Mouse (Mus musculus): ENCODE measurements around the gene Cnn2. TPM values are rescaled to one million over a fixed set of nuclear protein-coding genes. Genes with fewer than 3 reads are reported as not detected.
A peak's percentile ranks its signal among the peaks of the same experiment; 100 is the strongest.

The Cnn2 gene
- total RNA-seq, 1 experiment, result 159 TPM

DNA sequence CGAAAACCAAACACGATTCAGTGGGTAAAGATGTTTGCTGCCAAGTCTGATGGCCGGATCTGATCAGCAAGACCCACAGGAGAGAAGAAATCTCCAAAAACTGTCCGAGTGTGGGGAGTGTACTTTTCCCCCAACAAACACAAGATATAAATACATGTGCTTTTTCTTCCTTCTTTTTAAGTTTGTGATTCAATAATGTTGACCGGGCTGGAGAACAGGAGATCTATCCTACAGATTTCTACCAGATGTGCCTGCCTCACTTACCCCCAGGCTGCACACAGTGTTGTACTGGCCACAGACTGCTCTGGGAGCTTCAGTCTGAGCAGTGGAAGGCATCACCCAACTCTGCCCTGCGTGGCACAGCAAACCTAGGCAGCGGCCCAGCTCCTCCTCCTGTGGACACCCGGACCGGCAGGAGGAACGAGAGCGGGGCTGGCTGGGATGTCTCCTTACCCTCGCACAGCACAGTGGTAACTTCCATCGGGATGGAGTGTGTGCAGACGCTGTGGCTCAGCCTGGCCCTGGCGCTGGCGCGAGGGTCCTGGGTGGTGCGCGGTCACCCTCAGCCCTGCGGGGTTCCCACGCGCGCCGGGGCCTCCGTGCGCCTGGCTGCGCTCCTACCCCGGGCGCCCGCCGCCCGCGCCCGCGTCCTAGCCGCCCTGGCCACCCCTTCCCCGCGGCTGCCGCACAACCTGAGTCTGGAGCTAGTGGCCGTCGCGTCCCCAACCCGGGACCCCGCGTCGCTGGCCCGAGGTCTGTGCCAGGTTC lies 17.8 kb upstream of the Cnn2 start, which contains the start of gene Grin3b:
Gene Grin3b (plus strand): TSS at position 301 of the 768 bp plus-strand sequence.
- H3K27ac ChIP-seq (ENCODE audit: insufficient read depth, low read depth, low read length, poor library complexity, severe bottlenecking), result no peak within 1 kb of the TSS
- peak within 1 kb of the TSS; percentile 71 for H3K9ac ChIP-seq (ENCODE audit: insufficient read depth, low read depth, low read length, poor library complexity, severe bottlenecking)
- in situ Hi-C loops (cut with MboI; ENCODE audit: low sequenced_read_pairs in 2 of 2, unreplicated experiment in 2 of 2), result no loop called here
- peaks cover 32% of the 10 kb centered on the region for H3K36me3 ChIP-seq (ENCODE audit: control insufficient read depth, insufficient read depth, low read length, poor library complexity, severe bottlenecking)
- peaks cover 0 to 8% of the 10 kb centered on the region in 2 experiments; a peak in 1 of 4 replicates for H3K4me1 ChIP-seq (ENCODE audit: control insufficient read depth in 2 of 2, insufficient read depth in 2 of 2, low read length in 2 of 2, poor library complexity in 1 of 2)
- peak within 1 kb of the TSS; percentile 65 to 72 for H3K4me3 ChIP-seq (ENCODE audit: insufficient read depth in 1 of 2, low read depth in 1 of 2, low read length in 2 of 2, poor library complexity in 1 of 2, severe bottlenecking in 1 of 2)
- TF ChIP-seq ZC3H11A (IDR thresholded peaks at IDR 0.05; ENCODE audit: borderline replicate concordance, low read depth, low read length) (no peak), CHD2 (IDR thresholded peaks at IDR 0.05; ENCODE audit: low read depth, low read length) (no peak), MAFK (IDR thresholded peaks at IDR 0.05; ENCODE audit: insufficient read depth, low read depth, low read length) (no peak), HCFC1 (IDR thresholded peaks at IDR 0.05; ENCODE audit: borderline replicate concordance, insufficient read depth, low read length) (no peak), ZNF384 (IDR thresholded peaks at IDR 0.05; ENCODE audit: low read depth, low read length) (no peak)
- H3K9me3 ChIP-seq (ENCODE audit: control insufficient read depth, insufficient read depth, low read depth, low read length), result no peaks in the 10 kb centered on the region
- no peak for DNase-seq (ENCODE audit: low read depth, low spot score)

- in situ Hi-C loops (cut with MboI; ENCODE audit: low sequenced_read_pairs in 2 of 2, unreplicated experiment in 2 of 2), result no loop called here
- H3K9ac ChIP-seq (ENCODE audit: insufficient read depth, low read depth, low read length, poor library complexity, severe bottlenecking), result peak overlapping the region; percentile 71
- H3K36me3 ChIP-seq (ENCODE audit: control insufficient read depth, insufficient read depth, low read length, poor library complexity, severe bottlenecking), result peaks cover 27% of the 10 kb centered on the region
Observed at GRCm38 (mm10) chr10:79971183-79971497, 17.2 kb upstream of the Cnn2 start.

DNA sequence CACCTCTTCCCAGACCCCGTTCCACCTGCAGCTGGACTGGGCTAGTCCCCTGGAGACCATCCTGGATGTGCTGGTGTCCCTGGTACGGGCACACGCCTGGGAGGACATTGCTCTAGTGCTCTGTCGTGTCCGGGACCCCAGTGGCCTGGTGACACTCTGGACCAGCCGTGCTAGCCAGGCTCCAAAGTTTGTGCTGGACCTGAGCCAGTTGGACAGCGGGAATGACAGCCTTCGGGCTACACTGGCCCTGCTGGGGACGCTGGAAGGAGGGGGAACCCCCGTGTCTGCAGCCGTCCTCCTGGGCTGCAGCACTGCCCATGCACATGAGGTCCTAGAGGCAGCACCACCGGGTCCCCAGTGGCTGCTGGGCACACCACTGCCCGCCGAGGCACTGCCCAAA lies 15.6 kb upstream of the Cnn2 start:
- no peak for DNase-seq (ENCODE audit: low read depth, low spot score)
- Histone ChIP-seq H3K4me3 (ENCODE audit: insufficient read depth in 1 of 2, low read depth in 1 of 2, low read length in 2 of 2, poor library complexity in 1 of 2, severe bottlenecking in 1 of 2) (no peak overlapping the region), H3K9ac (ENCODE audit: insufficient read depth, low read depth, low read length, poor library complexity, severe bottlenecking) (no peak overlapping the region), H3K4me1 (ENCODE audit: control insufficient read depth in 2 of 2, insufficient read depth in 2 of 2, low read length in 2 of 2, poor library complexity in 1 of 2) (peaks cover 0 to 17% of the 10 kb centered on the region in 2 experiments; a peak in 2 of 4 replicates), H3K36me3 (ENCODE audit: control insufficient read depth, insufficient read depth, low read length, poor library complexity, severe bottlenecking) (peaks cover 15% of the 10 kb centered on the region), H3K27ac (ENCODE audit: insufficient read depth, low read depth, low read length, poor library complexity, severe bottlenecking) (no peak overlapping the region), H3K9me3 (ENCODE audit: control insufficient read depth, insufficient read depth, low read depth, low read length) (no peaks in the 10 kb centered on the region)
- in situ Hi-C loops (cut with MboI; ENCODE audit: low sequenced_read_pairs in 2 of 2, unreplicated experiment in 2 of 2), result no loop called here
- no peak for TF ChIP-seq HCFC1 (IDR thresholded peaks at IDR 0.05; ENCODE audit: borderline replicate concordance, insufficient read depth, low read length)
- no peak for TF ChIP-seq MAFK (IDR thresholded peaks at IDR 0.05; ENCODE audit: insufficient read depth, low read depth, low read length)
- no peak for TF ChIP-seq ZC3H11A (IDR thresholded peaks at IDR 0.05; ENCODE audit: borderline replicate concordance, low read depth, low read length)
- no peak for TF ChIP-seq CHD2 (IDR thresholded peaks at IDR 0.05; ENCODE audit: low read depth, low read length)
- no peak for TF ChIP-seq ZNF384 (IDR thresholded peaks at IDR 0.05; ENCODE audit: low read depth, low read length)

More at GRCm38 (mm10) chr10:79971183-79971497, 17.2 kb upstream of the Cnn2 start:
- Histone ChIP-seq H3K4me3 (ENCODE audit: insufficient read depth in 1 of 2, low read depth in 1 of 2, low read length in 2 of 2, poor library complexity in 1 of 2, severe bottlenecking in 1 of 2) (peak overlapping the region; percentile 65 to 72), H3K4me1 (ENCODE audit: control insufficient read depth in 2 of 2, insufficient read depth in 2 of 2, low read length in 2 of 2, poor library complexity in 1 of 2) (peaks cover 0 to 12% of the 10 kb centered on the region in 2 experiments; a peak in 1 of 4 replicates), H3K27ac (ENCODE audit: insufficient read depth, low read depth, low read length, poor library complexity, severe bottlenecking) (no peak overlapping the region), H3K9me3 (ENCODE audit: control insufficient read depth, insufficient read depth, low read depth, low read length) (no peaks in the 10 kb centered on the region)
- TF ChIP-seq MAFK (IDR thresholded peaks at IDR 0.05; ENCODE audit: insufficient read depth, low read depth, low read length), result no peak
- no peak for TF ChIP-seq HCFC1 (IDR thresholded peaks at IDR 0.05; ENCODE audit: borderline replicate concordance, insufficient read depth, low read length)
- TF ChIP-seq CHD2 (IDR thresholded peaks at IDR 0.05; ENCODE audit: low read depth, low read length), result no peak
- no peak for TF ChIP-seq ZNF384 (IDR thresholded peaks at IDR 0.05; ENCODE audit: low read depth, low read length)
- no peak for TF ChIP-seq ZC3H11A (IDR thresholded peaks at IDR 0.05; ENCODE audit: borderline replicate concordance, low read depth, low read length)
- no peak for DNase-seq (ENCODE audit: low read depth, low spot score)

DNA sequence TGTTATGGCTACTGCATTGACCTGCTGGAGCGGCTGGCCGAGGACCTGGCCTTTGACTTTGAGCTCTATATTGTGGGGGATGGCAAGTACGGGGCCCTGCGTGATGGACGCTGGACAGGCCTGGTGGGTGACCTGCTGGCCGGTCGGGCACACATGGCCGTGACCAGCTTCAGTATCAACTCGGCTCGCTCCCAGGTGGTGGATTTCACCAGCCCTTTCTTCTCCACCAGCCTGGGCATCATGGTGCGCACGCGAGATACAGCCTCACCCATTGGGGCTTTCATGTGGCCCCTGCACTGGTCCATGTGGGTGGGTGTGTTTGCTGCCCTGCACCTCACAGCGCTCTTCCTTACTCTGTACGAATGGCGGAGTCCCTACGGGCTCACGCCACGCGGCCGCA lies 14.3 kb upstream of the Cnn2 start:
- in situ Hi-C loops (cut with MboI; ENCODE audit: low sequenced_read_pairs in 2 of 2, unreplicated experiment in 2 of 2), result no loop called here
- Histone ChIP-seq H3K4me1 (ENCODE audit: control insufficient read depth in 2 of 2, insufficient read depth in 2 of 2, low read length in 2 of 2, poor library complexity in 1 of 2) (peaks cover 0 to 28% of the 10 kb centered on the region in 2 experiments; a peak in 2 of 4 replicates), H3K4me3 (ENCODE audit: insufficient read depth in 1 of 2, low read depth in 1 of 2, low read length in 2 of 2, poor library complexity in 1 of 2, severe bottlenecking in 1 of 2) (no peak overlapping the region), H3K27ac (ENCODE audit: insufficient read depth, low read depth, low read length, poor library complexity, severe bottlenecking) (no peak overlapping the region), H3K9me3 (ENCODE audit: control insufficient read depth, insufficient read depth, low read depth, low read length) (no peaks in the 10 kb centered on the region), H3K9ac (ENCODE audit: insufficient read depth, low read depth, low read length, poor library complexity, severe bottlenecking) (no peak overlapping the region), H3K36me3 (ENCODE audit: control insufficient read depth, insufficient read depth, low read length, poor library complexity, severe bottlenecking) (peaks cover 17% of the 10 kb centered on the region)
- no peak for DNase-seq (ENCODE audit: low read depth, low spot score)
- TF ChIP-seq MAFK (IDR thresholded peaks at IDR 0.05; ENCODE audit: insufficient read depth, low read depth, low read length) (no peak), HCFC1 (IDR thresholded peaks at IDR 0.05; ENCODE audit: borderline replicate concordance, insufficient read depth, low read length) (no peak), ZC3H11A (IDR thresholded peaks at IDR 0.05; ENCODE audit: borderline replicate concordance, low read depth, low read length) (no peak), CHD2 (IDR thresholded peaks at IDR 0.05; ENCODE audit: low read depth, low read length) (no peak), ZNF384 (IDR thresholded peaks at IDR 0.05; ENCODE audit: low read depth, low read length) (no peak)

Measured in ES-E14 (cell line).